Mouse (Mus musculus): ENCODE data around the gene Tdrd6. TPM values are rescaled to one million over a fixed set of nuclear protein-coding genes. Genes with fewer than 3 reads are reported as not detected.

Gene Tdrd6
- polyA plus RNA-seq, 2 experiments = 0.59 TPM; not detected in 1

- WGBS = 90% methylated on average over 10 of the region's 10 CpGs
- Histone ChIP-seq H3K4me2 (replicated peaks; ENCODE audit: low read depth, low read length, severe bottlenecking) (no peak overlapping the region), H3K4me3 (replicated peaks; ENCODE audit: low read length) (no peak overlapping the region), H3K27ac (replicated peaks; ENCODE audit: low read depth, low read length) (no peak overlapping the region), H3K27me3 (ENCODE audit: control insufficient read depth, insufficient read depth, low read length) (no peaks in the 10 kb centered on the region), H3K9ac (ENCODE audit: low read depth, low read length, severe bottlenecking) (no peak overlapping the region), H3K4me1 (ENCODE audit: control insufficient read depth, insufficient read depth, low read length) (no peaks in the 10 kb centered on the region), H3K36me3 (ENCODE audit: control insufficient read depth, insufficient read depth, low read length) (peaks cover 36% of the 10 kb centered on the region), H3K9me3 (ENCODE audit: control insufficient read depth, low read length) (no peaks in the 10 kb centered on the region)
- DNase-seq (ENCODE audit: low spot score) (no peak), ATAC-seq (ENCODE audit: low FRiP score, low read depth) (no peak)
- TF ChIP-seq POLR2A (IDR thresholded peaks at IDR 0.05; ENCODE audit: borderline replicate concordance, extremely low read depth, insufficient read depth, insufficient read length) = no peak
Measured at GRCm38 (mm10) chr17:43649641-43650436, 19.7 kb upstream of the Tdrd6 start.

- Histone ChIP-seq H3K4me3 (replicated peaks; ENCODE audit: low read length) (no peak overlapping the region), H3K4me1 (ENCODE audit: control insufficient read depth, insufficient read depth, low read length) (no peaks in the 10 kb centered on the region), H3K4me2 (replicated peaks; ENCODE audit: low read depth, low read length, severe bottlenecking) (no peak overlapping the region), H3K9me3 (ENCODE audit: control insufficient read depth, low read length) (no peaks in the 10 kb centered on the region), H3K36me3 (ENCODE audit: control insufficient read depth, insufficient read depth, low read length) (peaks cover 36% of the 10 kb centered on the region), H3K9ac (ENCODE audit: low read depth, low read length, severe bottlenecking) (no peak overlapping the region), H3K27ac (replicated peaks; ENCODE audit: low read depth, low read length) (no peak overlapping the region), H3K27me3 (ENCODE audit: control insufficient read depth, insufficient read depth, low read length) (no peaks in the 10 kb centered on the region)
- WGBS = 73% methylated on average over 5 of the region's 5 CpGs
- no peak for TF ChIP-seq POLR2A (IDR thresholded peaks at IDR 0.05; ENCODE audit: borderline replicate concordance, extremely low read depth, insufficient read depth, insufficient read length)
- DNase-seq (ENCODE audit: low spot score) (no peak), ATAC-seq (ENCODE audit: low FRiP score, low read depth) (no peak)
Measured at GRCm38 (mm10) chr17:43646925-43647324, 16.8 kb upstream of the Tdrd6 start.

GRCm38 (mm10) chr17:43645136-43645535, 15.0 kb upstream of the Tdrd6 start:
- H3K9me3 ChIP-seq (ENCODE audit: control insufficient read depth, low read length) = no peaks in the 10 kb centered on the region
- H3K27ac ChIP-seq (replicated peaks; ENCODE audit: low read depth, low read length) = no peak overlapping the region
- no peak for ATAC-seq (ENCODE audit: low FRiP score, low read depth)
- DNase-seq (ENCODE audit: low spot score) = no peak
- TF ChIP-seq POLR2A (IDR thresholded peaks at IDR 0.05; ENCODE audit: borderline replicate concordance, extremely low read depth, insufficient read depth, insufficient read length) = no peak
- H3K4me1 ChIP-seq (ENCODE audit: control insufficient read depth, insufficient read depth, low read length) = no peaks in the 10 kb centered on the region
- no peak overlapping the region for H3K4me3 ChIP-seq (replicated peaks; ENCODE audit: low read length)
- H3K4me2 ChIP-seq (replicated peaks; ENCODE audit: low read depth, low read length, severe bottlenecking) = no peak overlapping the region
- H3K9ac ChIP-seq (ENCODE audit: low read depth, low read length, severe bottlenecking) = no peak overlapping the region
- peaks cover 30% of the 10 kb centered on the region for H3K36me3 ChIP-seq (ENCODE audit: control insufficient read depth, insufficient read depth, low read length)
- H3K27me3 ChIP-seq (ENCODE audit: control insufficient read depth, insufficient read depth, low read length) = no peaks in the 10 kb centered on the region
- WGBS = 83% methylated on average over 3 of the region's 3 CpGs

GRCm38 (mm10) chr17:43644375-43644774, 14.3 kb upstream of the Tdrd6 start:
- no peaks in the 10 kb centered on the region for H3K9me3 ChIP-seq (ENCODE audit: control insufficient read depth, low read length)
- no peaks in the 10 kb centered on the region for H3K27me3 ChIP-seq (ENCODE audit: control insufficient read depth, insufficient read depth, low read length)
- H3K27ac ChIP-seq (replicated peaks; ENCODE audit: low read depth, low read length) = no peak overlapping the region
- peaks cover 25% of the 10 kb centered on the region for H3K36me3 ChIP-seq (ENCODE audit: control insufficient read depth, insufficient read depth, low read length)
- H3K4me3 ChIP-seq (replicated peaks; ENCODE audit: low read length) = no peak overlapping the region
- ATAC-seq (ENCODE audit: low FRiP score, low read depth) (no peak), DNase-seq (ENCODE audit: low spot score) (no peak)
- no peak overlapping the region for H3K4me2 ChIP-seq (replicated peaks; ENCODE audit: low read depth, low read length, severe bottlenecking)
- H3K9ac ChIP-seq (ENCODE audit: low read depth, low read length, severe bottlenecking) = no peak overlapping the region
- no peak for TF ChIP-seq POLR2A (IDR thresholded peaks at IDR 0.05; ENCODE audit: borderline replicate concordance, extremely low read depth, insufficient read depth, insufficient read length)
- WGBS = 70% methylated on average over 7 of the region's 7 CpGs
- no peaks in the 10 kb centered on the region for H3K4me1 ChIP-seq (ENCODE audit: control insufficient read depth, insufficient read depth, low read length)

- H3K4me2 ChIP-seq (replicated peaks; ENCODE audit: low read depth, low read length, severe bottlenecking) = no peak overlapping the region
- no peaks in the 10 kb centered on the region for H3K4me1 ChIP-seq (ENCODE audit: control insufficient read depth, insufficient read depth, low read length)
- H3K27me3 ChIP-seq (ENCODE audit: control insufficient read depth, insufficient read depth, low read length) = no peaks in the 10 kb centered on the region
- H3K36me3 ChIP-seq (ENCODE audit: control insufficient read depth, insufficient read depth, low read length) = peaks cover 23% of the 10 kb centered on the region
- TF ChIP-seq POLR2A (IDR thresholded peaks at IDR 0.05; ENCODE audit: borderline replicate concordance, extremely low read depth, insufficient read depth, insufficient read length) = no peak
- 82% methylated on average over 7 of the region's 7 CpGs for WGBS
- H3K9ac ChIP-seq (ENCODE audit: low read depth, low read length, severe bottlenecking) = no peak overlapping the region
- ATAC-seq (ENCODE audit: low FRiP score, low read depth) (no peak), DNase-seq (ENCODE audit: low spot score) (no peak)
- no peak overlapping the region for H3K4me3 ChIP-seq (replicated peaks; ENCODE audit: low read length)
- no peak overlapping the region for H3K27ac ChIP-seq (replicated peaks; ENCODE audit: low read depth, low read length)
- no peaks in the 10 kb centered on the region for H3K9me3 ChIP-seq (ENCODE audit: control insufficient read depth, low read length)
Measured at GRCm38 (mm10) chr17:43643191-43643590, 13.1 kb upstream of the Tdrd6 start.

All from limb, embryonic 14.5 days (tissue).